Mouse (Mus musculus) cerebellum, adult (tissue): ENCODE data around the gene Zfand2a.

ENCODE experiments used
- ATAC-seq: cut with Nextera tagmentation; 2 replicates; pipeline ENCODE4 v1.9.2; 2017; ENCODE audit warnings: mild to moderate bottlenecking, moderate library complexity, mixed read lengths; ENCODE audit not compliant: insufficient number of reproducible peaks, low FRiP score, low TSS enrichment

Zfand2a gene

DNA sequence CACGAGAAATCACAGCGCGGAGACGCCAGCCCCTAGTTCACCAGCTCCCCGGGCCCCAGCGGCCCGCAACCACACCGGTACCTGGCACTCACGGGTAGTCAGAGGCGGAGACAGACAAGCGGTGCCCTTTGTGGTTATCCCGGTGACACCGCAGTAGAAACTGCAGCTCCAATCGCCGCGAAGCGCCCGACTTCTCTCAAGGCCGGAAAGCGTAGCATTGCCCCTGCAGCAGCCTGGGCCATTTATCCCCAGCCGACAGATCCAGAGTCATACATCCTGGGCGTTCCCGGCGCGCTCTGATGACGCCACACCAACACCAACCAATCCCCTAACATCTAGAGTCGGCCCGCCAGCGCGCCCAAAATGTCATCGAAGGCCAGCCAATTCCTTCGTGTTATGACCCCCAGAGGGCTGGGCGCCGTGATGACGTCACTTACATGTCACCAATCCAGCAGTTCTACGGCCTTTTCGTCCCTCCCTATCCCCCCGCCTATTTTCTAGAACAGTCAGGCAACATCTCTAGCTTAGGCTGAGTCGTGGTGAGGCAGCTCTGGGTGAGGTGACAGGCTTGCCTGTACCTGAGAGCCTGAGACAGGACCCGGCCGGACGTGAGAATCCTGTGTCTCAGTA, at the start of gene Zfand2a:
Gene Zfand2a, minus strand, starts transcription at position 365 of the 630 bp plus-strand sequence.
- ATAC-seq, result peak; percentile 97

DNA sequence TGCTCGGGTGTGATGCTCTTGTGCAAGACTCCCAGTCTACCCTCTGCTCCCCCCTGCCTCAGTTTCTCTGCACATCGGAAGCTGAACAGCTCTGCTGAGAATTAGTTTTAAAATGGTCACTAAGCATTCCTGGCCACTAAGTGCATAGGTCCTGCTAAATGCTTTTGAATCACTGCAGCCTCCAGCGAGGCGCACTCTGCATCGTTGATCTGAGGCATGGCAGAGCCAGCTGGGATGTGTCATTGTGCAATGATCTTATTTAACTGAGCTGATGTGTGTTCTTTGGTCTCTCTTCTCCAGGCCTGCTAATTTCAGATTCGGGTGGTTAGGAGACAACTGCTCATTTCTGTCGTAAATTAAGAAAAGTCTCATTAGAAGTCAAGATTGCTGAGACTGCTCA, 44.5 kb upstream of the Zfand2a start:
- ATAC-seq, result no peak

DNA sequence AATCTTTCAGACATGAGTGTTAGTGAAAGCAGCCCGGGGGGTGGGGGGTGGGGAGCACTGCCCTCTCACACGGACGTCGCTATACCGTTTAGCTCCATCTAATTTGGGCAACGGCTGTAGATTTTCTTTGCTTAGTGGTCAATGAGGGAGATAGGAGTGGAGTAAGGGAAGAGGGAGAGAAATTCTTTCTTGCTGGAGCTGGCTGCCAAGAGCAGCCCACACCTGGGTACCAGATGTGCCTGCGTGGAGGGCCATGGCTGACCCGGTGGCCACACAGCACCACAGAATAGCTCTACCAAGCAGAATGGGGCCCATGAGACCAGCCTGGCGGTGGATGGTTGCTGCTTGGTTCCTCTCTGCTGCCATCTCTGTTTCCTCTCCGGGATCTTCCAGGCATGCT, 37.6 kb upstream of the Zfand2a start:
- no peak for ATAC-seq

DNA sequence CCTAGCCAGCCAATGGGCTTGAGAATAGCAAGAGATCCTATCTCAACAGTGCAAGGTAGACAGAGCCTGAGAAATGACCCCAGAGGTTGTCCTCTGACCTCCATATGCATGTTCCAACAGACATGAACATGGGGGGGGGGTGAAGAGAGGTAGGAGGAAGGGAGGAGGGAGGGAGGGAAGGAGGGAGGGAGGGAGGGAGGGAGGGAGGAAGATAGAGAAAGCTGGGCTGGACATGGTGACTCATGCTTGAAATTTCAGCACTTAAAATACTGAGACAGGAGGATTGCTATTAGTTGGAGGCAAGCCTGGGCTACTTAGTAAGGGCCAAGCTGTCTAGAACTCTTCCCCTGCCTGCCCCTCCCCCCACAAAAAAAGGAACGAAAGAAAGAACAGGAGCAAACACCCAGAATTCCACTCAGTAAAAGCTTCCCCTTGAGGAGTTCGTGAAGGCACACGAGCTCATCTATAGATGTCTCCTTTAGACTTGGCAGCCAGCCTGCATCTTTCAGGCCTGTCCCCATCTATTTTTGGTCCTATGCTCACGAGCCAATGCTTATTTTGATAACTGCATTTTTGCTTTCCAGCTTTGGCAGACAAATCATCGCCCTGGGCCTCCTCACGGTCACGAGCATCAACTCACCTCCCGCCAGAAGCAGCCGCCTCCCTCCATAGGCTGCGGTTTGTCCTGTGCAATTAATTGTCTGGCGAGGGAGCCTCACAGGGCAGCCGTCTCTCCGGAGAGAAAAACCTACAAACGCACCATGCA, 35.9 kb upstream of the Zfand2a start:
- ATAC-seq, result no peak

DNA sequence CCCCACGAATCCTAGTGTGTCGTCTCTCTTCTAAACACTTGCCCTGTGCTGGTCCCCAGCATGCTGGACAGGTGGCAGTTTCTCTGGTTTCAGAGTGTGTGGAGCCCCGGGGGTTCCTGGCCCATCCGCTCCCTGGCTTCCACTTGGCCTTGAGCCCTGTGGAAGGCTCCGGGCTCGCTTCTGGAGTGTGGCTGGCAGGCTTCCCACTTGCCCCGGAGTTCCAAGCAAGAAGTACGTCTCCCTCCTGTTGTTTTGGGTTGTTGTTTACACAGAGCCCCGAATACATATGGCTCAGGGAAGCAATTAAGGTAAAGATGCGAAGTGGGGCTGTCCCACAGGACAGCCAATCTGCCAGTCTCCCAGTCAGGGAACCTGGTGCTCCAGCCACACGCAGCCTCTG, 31.9 kb upstream of the Zfand2a start:
- ATAC-seq, result no peak

DNA sequence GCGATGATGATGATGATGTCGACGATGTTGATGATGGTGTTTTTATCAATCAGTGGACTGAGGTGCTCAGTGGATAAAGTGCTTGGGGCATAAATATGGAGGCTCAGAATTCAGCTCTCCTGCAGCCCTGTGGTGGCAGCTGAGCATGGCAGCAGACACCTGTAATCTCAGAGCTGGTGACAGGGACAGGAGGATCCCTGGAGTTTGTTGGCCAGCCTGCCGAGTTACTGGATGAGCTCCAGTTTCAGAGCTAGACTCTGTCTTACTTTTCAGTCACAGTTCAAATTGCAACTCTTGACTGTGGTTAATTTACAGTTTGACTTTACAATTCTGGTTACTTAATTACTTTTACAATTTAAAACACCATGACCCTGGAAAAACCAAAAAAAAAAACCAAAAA, 27.9 kb upstream of the Zfand2a start:
- ATAC-seq, result no peak

DNA sequence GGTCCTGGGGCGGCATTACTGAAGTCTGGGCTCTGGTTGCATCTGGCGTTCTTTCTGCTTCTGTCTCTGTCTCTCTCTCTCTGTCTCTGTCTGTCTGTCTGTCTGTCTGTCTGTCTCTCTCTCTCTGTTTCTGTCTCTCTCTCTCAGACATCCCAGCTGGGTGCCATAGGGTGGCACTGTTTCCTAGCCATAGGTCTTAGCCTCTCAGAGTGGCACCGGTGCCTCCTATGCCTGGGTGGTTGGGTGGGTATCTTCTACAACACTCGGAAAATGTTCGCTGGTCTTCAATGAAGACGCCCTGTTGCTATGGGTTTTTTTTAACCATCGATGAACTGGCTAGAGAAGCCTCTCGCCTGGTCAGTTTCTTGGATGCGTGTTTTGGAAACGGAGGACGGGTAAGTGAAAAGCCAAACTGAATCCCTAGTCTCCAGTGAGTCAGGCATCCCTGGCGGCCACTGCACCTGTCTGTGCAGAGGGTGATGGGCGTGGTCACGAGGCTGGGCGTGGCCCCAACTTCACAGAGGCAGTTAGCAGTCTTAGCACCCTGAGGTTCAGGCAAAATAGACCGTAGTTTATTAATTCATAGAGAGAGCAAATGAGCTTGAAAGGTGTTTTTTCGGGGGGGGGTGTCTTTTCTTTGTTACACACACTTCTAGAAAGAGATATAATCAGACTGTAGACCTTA, 26.5 kb upstream of the Zfand2a start:
- ATAC-seq, result no peak

DNA sequence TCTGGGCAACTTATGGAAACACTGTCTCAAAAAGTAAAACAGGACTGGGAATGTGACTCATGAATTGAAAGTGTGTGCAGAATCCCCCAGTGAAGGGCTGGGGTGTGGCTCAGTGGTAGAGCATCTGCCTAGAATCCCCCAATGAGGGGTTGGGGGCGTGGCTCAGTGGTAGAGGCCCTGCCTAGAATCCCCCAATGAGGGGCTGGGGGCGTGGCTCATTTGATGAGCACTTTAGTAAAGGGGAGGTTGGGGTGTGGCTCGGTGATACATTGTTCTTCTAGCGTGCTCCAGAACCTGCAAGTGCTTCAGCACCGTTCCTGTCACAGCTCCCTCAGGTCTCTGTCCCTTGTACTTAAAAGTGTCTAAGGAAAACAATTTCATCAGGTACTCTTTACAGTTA, 21.9 kb upstream of the Zfand2a start:
- no peak for ATAC-seq

DNA sequence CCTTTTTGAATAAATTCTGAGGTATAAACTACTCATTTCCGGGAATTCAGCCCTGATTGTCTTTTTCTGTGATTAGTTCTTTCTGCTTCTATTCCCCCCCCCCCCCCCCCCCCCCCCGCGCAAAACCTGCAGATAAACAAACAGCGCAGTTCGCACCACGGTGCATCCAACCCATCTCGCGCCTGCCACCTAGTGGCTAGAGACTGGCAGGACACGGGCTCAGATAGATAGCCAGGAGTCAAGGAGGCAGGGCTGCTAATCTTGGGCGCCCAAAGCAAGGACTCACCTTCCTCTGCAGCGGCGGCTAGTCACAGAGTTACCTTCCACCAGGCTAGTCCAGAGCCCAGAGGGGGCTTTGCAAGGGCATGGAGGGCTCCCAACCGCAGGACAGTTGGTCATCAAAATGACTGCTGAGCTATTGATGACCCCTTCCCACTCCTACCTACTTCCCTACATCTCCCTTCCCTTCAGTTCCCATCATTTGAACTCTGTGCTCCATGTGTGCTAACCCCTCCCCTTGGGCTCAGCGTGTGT, 20.8 kb upstream of the Zfand2a start:
- peak; percentile 74; the same call in 1 of the 2 replicates for ATAC-seq

DNA sequence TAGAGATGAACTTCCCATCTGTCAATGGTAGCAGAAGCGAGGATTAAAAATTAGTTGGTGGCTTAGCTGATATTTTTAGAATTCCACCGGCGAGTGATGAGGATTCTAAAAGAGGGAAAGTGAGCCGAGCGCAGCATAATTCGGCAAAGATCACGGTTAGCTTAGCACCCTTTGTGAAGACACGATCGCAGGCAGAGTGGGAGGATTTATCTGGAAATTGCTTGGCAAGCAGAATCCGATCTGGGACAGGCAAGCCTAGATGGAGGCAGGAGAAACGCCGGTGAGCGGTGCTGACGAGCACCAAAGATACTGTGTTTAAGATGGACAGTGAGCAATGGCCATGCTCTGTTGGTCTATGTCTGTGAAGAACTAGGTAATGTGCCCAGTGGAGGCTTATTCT, 17.9 kb upstream of the Zfand2a start:
- ATAC-seq, result no peak

DNA sequence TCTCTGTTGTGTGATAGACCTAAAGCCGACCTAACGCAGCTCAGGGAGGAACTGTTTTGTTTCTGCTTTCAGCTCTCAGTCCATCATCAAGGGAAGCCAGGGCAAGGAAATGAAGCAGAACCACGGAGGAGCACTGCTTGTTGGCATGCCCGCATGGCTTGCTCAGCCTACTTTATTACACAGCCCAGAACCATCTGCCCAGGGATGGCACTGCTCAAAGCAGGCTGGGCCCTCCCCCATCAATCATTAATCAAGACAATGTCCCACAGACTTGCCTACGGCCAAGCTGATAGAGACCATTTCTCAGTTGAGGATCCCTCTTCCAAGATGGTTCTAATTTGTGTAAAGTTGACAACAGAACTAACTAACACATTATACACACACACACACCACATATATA, 14.4 kb upstream of the Zfand2a start:
- no peak for ATAC-seq

DNA sequence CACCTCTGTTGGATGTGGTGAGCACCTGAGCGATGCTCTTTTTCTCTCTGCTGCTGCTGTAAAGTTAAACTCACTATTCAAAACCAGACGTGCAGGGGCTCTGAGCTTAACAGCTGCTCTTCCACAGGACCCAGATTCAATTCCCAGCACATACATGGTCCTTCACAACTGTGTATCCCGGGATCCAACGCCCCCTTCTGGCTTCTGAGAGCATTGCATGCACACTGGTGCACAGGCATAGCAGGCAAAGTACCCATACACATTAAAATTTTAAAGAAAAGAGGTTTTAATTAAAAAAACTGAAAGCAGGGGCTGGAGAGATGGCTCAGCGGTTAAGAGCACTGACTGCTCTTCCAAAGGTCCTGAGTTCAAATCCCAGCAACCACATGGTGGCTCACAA, 12.6 kb upstream of the Zfand2a start:
- no peak for ATAC-seq

DNA sequence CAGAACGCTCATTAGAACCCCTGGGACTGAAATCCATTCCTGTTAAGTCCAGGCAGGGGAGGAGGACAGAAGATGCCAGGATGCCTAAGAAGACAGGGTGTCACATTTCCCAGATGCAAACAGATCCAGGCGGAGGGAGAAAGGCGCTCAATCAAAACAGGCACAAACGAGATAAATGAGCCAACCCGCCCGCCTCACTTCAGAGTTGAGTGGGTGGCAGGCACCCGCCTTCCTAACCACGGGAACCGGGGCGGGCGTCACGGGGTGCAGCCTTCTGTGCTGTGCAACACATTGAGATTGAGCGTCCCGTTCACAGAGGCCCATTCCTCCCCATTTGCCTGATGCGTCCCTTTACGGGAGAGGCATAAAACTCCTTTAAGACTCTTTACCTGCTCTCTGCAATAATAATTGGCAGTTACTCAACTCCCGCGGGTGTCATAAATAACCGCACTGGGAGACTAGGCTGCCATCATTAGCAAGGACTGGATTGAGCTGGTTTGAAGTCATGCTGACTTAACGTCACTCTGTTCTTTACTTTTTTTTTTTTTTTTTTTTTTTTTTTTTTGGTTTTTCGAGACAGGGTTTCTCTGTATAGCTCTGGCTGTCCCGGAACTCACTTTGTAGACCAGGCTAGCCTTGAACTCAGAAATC, 10.8 kb upstream of the Zfand2a start:
- no peak for ATAC-seq

DNA sequence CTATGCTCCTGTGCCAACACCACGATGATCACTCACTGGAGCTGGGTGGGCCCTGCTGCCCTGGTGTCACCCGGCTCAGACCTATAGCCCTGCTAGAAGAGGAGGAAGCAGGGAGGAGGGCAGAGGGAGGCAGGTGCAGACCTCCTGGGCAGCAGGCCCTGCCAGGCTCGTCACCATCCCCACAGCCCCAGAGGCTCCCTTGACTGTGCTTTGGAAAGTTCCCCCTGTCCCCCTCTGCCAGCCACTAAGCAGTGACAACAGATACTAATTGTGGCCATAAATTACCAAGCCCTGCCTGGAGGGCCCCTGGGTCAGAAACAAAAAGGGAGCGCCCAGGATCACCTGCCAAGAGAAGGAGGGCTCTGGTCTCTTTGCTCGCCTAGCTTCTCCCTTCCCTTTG, 9.3 kb upstream of the Zfand2a start:
- no peak for ATAC-seq

DNA sequence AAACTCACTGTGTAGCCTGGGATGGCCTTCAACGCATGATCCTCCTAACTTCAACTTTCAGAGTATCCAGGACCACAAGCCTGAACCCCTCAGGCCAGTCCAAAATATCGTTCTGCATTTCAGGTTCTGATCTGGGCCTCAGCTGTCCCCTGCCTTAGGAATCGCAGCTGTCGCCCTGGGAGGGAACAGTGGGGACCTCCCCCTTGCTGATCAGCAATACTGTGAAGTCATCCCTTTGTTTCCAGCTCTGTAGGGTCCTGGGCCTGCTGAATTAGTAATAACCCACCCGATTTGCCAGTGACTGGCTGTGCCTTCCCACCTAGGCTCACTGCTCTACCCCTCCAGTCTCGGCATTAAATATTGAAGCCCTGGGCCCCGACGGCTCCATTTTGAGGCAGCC, 7.0 kb upstream of the Zfand2a start:
- ATAC-seq, result no peak

DNA sequence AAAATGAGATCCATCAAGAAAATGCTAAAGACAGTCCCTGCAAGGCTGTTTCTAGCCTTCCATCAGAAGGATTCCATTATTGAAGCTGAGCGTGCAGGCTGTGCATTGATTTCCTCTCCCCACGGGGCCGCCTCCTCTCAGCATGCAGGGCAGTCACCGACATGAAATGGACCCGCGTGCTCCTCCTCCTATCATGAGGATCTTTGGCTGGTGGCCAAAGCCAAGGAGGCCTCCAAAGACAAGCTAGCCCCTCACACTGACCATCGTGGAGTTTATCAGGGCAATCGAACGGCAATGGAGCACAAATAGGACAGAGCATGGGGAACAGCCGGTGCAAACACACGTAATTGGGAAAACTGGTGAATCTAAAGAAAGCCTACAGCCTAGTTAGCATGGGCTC, 5.8 kb upstream of the Zfand2a start:
- ATAC-seq, result no peak

DNA sequence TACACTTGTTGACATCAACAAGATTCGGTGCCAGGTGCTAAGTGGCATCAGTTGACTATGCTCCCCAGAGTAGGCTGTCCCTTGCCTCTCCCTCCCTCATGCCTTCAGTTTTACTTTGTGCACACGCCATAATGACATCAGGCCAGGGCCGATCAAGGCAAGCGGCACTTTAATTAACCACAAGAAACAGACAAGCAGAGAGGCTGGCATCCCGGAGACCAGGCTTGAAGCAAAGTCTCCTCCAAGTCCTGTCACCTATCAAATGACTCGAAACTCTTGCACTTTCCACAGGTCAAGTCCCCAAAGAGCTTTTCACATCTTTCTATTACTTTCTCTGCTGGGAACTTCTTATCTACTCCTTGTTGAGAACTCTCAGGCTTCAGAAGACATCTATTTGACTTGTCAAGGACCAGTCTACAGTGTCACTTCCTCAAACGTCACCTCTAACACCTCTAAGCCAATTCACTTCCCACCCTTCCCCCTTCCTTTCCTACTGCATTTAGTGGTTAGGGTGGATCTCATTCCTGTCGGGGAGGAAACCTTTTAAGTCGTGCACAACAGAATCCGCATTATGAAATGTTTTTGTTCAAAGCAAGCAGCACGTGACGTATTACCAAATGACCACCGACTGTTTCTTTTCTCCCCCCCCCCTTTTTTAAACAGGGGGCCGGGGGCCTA, 1.0 kb downstream of the Zfand2a start:
- no peak for ATAC-seq

DNA sequence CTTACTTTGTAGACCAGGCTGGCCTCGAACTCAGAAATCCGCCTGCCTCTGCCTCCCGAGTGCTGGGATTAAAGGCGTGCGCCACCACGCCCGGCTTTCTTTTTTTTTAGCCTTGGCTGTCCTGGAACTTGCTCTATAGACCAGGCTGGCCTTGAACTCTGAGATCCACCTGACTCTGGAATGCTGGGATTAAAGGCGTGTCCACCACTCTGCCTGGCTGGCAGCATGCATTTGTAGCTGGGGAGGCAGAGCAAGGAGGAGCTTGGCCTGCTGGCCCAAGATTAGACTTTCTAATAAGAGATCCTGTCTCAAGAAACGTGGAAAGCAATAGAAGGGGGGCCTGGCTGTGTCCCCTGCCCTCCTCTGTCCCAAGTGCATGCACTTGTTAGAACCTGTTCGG, 3.9 kb downstream of the Zfand2a start:
- ATAC-seq, result no peak

DNA sequence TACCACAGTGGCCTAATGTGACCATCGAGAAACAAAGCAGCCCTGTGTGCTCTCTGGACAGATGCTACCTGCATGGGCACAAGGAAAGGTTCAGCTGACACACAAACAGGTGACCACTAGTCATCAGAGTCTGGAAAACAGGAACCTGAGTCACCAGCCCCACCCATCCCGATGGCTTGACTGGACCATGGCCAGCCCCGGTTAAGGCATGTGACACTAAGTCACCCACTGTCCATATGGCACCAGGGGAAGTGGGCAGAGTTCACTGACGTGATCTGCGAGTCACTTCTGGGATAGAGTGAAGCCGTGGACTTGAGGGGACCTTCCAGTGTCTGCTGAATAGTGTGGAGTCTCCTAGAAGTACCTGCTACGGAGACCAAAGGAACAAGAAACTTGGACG, 5.3 kb downstream of the Zfand2a start:
- no peak for ATAC-seq

DNA sequence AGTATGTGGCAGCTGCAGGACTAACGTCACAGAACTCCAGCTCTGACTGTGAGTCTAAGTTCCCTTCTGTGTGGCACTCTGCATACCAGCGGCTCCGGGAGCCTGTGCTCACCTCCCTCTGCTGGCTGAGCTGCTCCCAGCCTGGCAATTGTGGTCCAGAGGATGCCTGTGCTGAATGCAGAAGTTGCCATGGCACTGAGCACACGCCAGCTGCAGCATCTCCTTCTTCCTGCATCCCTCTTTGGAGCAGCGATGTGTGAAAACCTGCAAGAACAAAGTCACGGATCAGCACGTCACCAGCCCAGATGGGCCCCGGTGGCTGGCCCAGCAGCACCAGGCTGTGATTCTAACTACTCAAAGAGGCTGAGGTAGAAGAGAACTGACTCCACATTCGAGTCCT, 9.6 kb downstream of the Zfand2a start:
- ATAC-seq, result no peak
